Mouse (Mus musculus): ENCODE results near the gene Eef1a2. TPM values are rescaled to one million over a fixed set of nuclear protein-coding genes. Genes with fewer than 3 reads are reported as not detected.

Eef1a2 gene
- polyA plus RNA-seq, 1 experiment from 2014 or later, result 6.7 TPM

- Histone ChIP-seq H3K27ac (no peak overlapping the region), H3K4me2 (no peak overlapping the region), H3K4me1 (replicated peaks) (peaks cover 14% of the 10 kb centered on the region), H3K9ac (no peak overlapping the region), H3K9me3 (no peaks in the 10 kb centered on the region), H3K4me3 (no peak overlapping the region), H3K27me3 (peaks cover 21% of the 10 kb centered on the region), H3K36me3 (peaks cover 4% of the 10 kb centered on the region; the same call in 1 of the 2 replicates)
- WGBS, result 63% methylated on average over 2 of the region's 2 CpGs
- ATAC-seq (ENCODE audit: low FRiP score), result no peak
Observed at GRCm38 (mm10) chr2:181143509-181144276, 13.1 kb downstream of the Eef1a2 start.

- H3K27me3 ChIP-seq, result peaks cover 29% of the 10 kb centered on the region
- H3K9ac ChIP-seq, result no peak overlapping the region
- no peak for ATAC-seq (ENCODE audit: low FRiP score)
- H3K27ac ChIP-seq, result no peak overlapping the region
- H3K36me3 ChIP-seq, result peaks cover 4% of the 10 kb centered on the region; the same call in 1 of the 2 replicates
- 67% methylated on average over 8 of the region's 8 CpGs for WGBS
- no peaks in the 10 kb centered on the region for H3K9me3 ChIP-seq
- no peak overlapping the region for H3K4me3 ChIP-seq
- H3K4me2 ChIP-seq, result no peak overlapping the region
- H3K4me1 ChIP-seq (replicated peaks), result peaks cover 5% of the 10 kb centered on the region
Observed at GRCm38 (mm10) chr2:181142703-181143135, 14.1 kb downstream of the Eef1a2 start.

- Histone ChIP-seq H3K27ac (no peak overlapping the region), H3K4me2 (no peak overlapping the region), H3K27me3 (peaks cover 37% of the 10 kb centered on the region), H3K36me3 (no peaks in the 10 kb centered on the region), H3K9ac (no peak overlapping the region), H3K4me3 (no peak overlapping the region), H3K9me3 (no peaks in the 10 kb centered on the region), H3K4me1 (replicated peaks) (peaks cover 7% of the 10 kb centered on the region)
- WGBS, result 86% methylated on average over 5 of the region's 5 CpGs
- ATAC-seq (ENCODE audit: low FRiP score), result no peak
Observed at GRCm38 (mm10) chr2:181139641-181140193, 17.1 kb downstream of the Eef1a2 start.

DNA sequence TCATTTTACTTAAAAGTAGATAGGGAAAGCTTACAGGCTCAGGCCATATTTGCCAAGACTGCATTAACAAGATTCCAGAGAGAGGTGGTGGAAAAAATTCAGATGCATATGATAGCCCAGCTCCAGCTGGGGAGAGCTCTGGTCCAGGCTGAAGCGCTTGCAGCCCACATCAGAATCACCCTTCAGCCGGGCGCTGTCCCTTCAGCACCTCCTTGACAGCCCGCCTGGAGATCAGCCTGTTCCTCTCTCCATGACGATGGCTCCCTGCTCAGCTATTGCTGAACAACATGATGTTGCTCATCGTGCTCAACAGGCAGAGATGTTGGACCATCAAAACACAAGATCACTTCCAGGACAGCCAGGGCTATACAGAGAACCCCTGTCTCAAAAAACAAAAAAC lies 19.9 kb downstream of the Eef1a2 start:
- no peak for ATAC-seq (ENCODE audit: low FRiP score)
- H3K4me1 ChIP-seq (replicated peaks), result peaks cover 28% of the 10 kb centered on the region
- no peak overlapping the region for H3K27ac ChIP-seq
- H3K9me3 ChIP-seq, result no peaks in the 10 kb centered on the region
- no peak overlapping the region for H3K4me3 ChIP-seq
- 10% methylated on average over 6 of the region's 6 CpGs for WGBS
- no peak overlapping the region for H3K4me2 ChIP-seq
- no peaks in the 10 kb centered on the region for H3K36me3 ChIP-seq
- no peak overlapping the region for H3K9ac ChIP-seq
- H3K27me3 ChIP-seq, result peaks cover 44% of the 10 kb centered on the region

DNA sequence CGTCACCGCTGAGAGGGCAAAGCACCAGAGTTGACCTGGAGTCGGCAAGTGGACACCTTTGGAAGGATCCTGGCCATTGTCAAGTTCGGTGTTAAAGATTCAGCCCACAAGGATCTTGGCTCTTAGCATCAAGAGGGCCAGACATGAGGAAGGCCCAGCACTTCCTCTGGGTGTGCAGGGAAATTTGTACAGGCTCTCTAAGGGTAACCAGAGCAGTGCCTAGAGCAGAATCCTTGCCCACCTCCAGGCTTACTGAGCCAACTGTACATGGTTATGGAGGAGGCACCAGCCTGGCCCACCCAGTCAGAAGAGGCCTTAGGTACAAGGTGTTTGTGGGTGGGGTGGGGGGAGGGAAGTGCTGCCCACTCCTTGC lies 21.4 kb downstream of the Eef1a2 start:
- Histone ChIP-seq H3K9ac (peak overlapping the region; percentile 96), H3K4me2 (peak overlapping the region; percentile 83), H3K4me1 (replicated peaks) (peaks cover 43% of the 10 kb centered on the region), H3K27ac (peak overlapping the region; percentile 98), H3K9me3 (no peaks in the 10 kb centered on the region), H3K4me3 (peak overlapping the region; percentile 85), H3K27me3 (peaks cover 44% of the 10 kb centered on the region), H3K36me3 (no peaks in the 10 kb centered on the region)
- peak; percentile 13; the same call in 1 of the 2 replicates for ATAC-seq (ENCODE audit: low FRiP score)
- 6% methylated on average over 4 of the region's 4 CpGs for WGBS

- ATAC-seq (ENCODE audit: low FRiP score), result peak; percentile 77
- Histone ChIP-seq H3K4me3 (peak within 1 kb of the TSS; percentile 85), H3K9ac (peak within 1 kb of the TSS; percentile 96), H3K27ac (peak within 1 kb of the TSS; percentile 98), H3K36me3 (no peaks in the 10 kb centered on the region), H3K4me2 (peak within 1 kb of the TSS; percentile 83), H3K9me3 (no peaks in the 10 kb centered on the region), H3K4me1 (replicated peaks) (peaks cover 47% of the 10 kb centered on the region), H3K27me3 (peaks cover 44% of the 10 kb centered on the region)
- 0% methylated on average over 80 of the region's 104 CpGs for whole genome bisulfite sequencing
Observed at GRCm38 (mm10) chr2:181134591-181135445, 22.0 kb downstream of the Eef1a2 start, which contains the start of gene Kcnq2. TSS of gene Kcnq2 (minus strand) at chr2:181135300.

DNA sequence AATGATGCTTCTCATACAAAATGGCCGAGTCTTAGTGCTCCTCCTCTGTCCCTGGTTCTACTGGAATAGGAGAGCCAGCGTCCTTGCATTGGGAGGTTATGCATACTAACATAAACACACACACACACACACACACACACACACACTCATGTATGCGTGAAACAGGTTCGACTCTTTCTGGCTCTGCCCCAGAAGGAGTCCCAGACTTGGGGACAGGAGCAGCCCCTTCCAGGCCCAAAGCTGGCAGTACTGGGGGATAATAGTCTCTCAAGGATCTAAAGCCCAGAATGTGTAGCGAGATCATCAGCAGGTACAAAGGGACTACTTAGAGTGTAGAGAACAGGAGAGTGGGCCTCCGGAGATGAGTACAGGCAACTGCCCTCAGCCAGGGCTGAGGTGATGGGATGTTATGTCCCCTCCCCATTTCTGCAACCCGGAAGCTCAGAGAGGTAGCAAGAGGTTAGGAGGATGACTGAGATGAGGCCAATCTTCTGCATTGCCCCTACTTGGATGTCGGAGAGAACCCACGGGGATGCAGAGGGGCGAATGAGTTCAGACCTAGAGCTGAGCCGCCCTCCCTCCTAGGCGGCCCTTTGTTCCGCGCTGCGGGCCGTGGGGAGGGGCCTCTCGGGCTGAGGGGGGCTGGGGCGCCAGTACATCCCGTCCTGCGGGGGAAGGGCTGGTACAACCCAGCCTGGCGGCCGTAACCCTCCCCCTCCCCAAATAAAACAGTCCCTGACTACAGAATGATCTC lies 22.8 kb downstream of the Eef1a2 start:
- Histone ChIP-seq H3K27me3 (peaks cover 44% of the 10 kb centered on the region), H3K4me1 (replicated peaks) (peaks cover 55% of the 10 kb centered on the region), H3K4me2 (peak overlapping the region; percentile 83), H3K4me3 (peak overlapping the region; percentile 85), H3K9ac (peak overlapping the region; percentile 96), H3K9me3 (no peaks in the 10 kb centered on the region), H3K36me3 (no peaks in the 10 kb centered on the region), H3K27ac (peak overlapping the region; percentile 98)
- WGBS, result 7% methylated on average over 22 of the region's 22 CpGs
- peak; percentile 87 for ATAC-seq (ENCODE audit: low FRiP score)

GRCm38 (mm10) chr2:181130245-181130644 lies 26.6 kb downstream of the Eef1a2 start:
- Histone ChIP-seq H3K4me1 (replicated peaks) (peaks cover 80% of the 10 kb centered on the region), H3K9me3 (no peaks in the 10 kb centered on the region), H3K27ac (no peak overlapping the region), H3K36me3 (no peaks in the 10 kb centered on the region), H3K27me3 (peaks cover 12% of the 10 kb centered on the region; the same call in 1 of the 2 replicates), H3K4me3 (no peak overlapping the region), H3K4me2 (no peak overlapping the region), H3K9ac (no peak overlapping the region)
- ATAC-seq (ENCODE audit: low FRiP score), result no peak
- 82% methylated on average over 4 of the region's 4 CpGs for WGBS

DNA sequence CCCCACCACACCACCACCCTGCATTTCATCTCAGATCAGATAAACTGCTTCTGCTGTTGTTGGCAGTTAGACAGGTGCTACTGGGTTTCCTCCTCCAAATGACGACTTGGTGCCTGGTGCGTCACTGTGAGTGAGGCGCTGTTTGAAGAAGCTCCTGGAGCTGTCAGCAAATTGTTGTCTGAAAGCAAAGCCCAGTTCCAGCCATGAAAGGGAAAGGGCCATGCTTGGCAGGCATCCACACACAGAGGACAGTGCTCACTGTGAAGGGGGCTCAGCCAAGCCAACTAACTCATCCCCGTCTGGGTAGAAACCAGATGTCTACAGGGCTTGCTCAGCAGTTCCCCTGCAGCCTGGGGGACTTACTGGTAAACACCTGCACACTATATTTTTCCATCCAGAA lies 27.9 kb downstream of the Eef1a2 start:
- H3K27me3 ChIP-seq, result 0 out of 2 replicates have a peak, but pooled peaks cover 4% of the 10 kb centered on the region
- H3K27ac ChIP-seq, result peak overlapping the region; percentile 35; the same call in 1 of the 2 replicates
- no peak overlapping the region for H3K4me2 ChIP-seq
- H3K9ac ChIP-seq, result no peak overlapping the region
- H3K9me3 ChIP-seq, result no peaks in the 10 kb centered on the region
- H3K36me3 ChIP-seq, result no peaks in the 10 kb centered on the region
- no peak for ATAC-seq (ENCODE audit: low FRiP score)
- H3K4me3 ChIP-seq, result no peak overlapping the region
- peaks cover 91% of the 10 kb centered on the region for H3K4me1 ChIP-seq (replicated peaks)
- WGBS, result 87% methylated on average over 4 of the region's 4 CpGs

- 31% methylated on average over 3 of the region's 3 CpGs for WGBS
- no peak for ATAC-seq (ENCODE audit: low FRiP score)
- Histone ChIP-seq H3K36me3 (no peaks in the 10 kb centered on the region), H3K9ac (no peak overlapping the region), H3K4me3 (no peak overlapping the region), H3K9me3 (no peaks in the 10 kb centered on the region), H3K27me3 (no peaks in the 10 kb centered on the region), H3K27ac (no peak overlapping the region), H3K4me2 (no peak overlapping the region), H3K4me1 (replicated peaks) (peaks cover 91% of the 10 kb centered on the region)
Observed at GRCm38 (mm10) chr2:181127786-181128185, 29.0 kb downstream of the Eef1a2 start.

DNA sequence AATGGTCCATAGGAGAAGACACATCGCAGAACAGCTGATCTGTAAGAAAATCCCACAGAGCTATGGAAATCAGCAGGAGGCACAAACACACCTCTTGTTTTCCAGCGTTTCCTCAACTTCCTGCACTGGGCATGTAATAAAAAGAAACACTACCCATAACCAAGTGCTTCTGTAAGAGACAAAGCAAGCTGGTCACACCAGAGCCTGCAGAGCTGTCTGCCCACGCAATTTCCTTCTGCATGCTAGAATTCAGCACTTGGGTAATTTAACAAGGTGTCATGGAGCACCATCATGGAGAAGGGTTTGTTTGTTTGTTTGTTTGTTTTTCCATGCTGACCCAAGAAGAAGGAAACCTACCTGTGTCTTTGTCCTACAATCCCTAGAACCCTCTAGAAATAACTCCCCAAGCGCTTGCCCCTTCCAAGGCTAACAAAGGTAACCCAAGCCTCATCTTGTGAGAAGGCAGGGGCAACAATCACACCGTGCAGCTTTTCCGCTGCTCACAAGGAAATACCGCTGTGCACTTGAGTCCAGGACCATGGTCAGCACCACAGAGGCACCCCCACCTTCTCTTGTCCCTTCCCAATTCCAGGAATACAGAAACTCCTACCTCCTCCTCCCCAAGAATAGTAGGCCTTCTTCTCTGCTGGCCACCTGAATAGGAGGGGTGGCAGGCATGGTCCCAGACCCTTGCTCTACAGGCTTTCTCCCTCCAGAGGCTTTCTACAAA lies 30.9 kb downstream of the Eef1a2 start:
- H3K9me3 ChIP-seq, result no peaks in the 10 kb centered on the region
- ATAC-seq (ENCODE audit: low FRiP score), result no peak
- WGBS, result 54% methylated on average over 7 of the region's 7 CpGs
- no peak overlapping the region for H3K4me2 ChIP-seq
- no peak overlapping the region for H3K4me3 ChIP-seq
- H3K27me3 ChIP-seq, result no peaks in the 10 kb centered on the region
- no peak overlapping the region for H3K27ac ChIP-seq
- no peaks in the 10 kb centered on the region for H3K36me3 ChIP-seq
- no peak overlapping the region for H3K9ac ChIP-seq
- peaks cover 91% of the 10 kb centered on the region for H3K4me1 ChIP-seq (replicated peaks)

Measured in hindbrain, embryonic 13.5 days (tissue).